Comparison of ENCODE assay signal across 13 mouse cellular contexts in genomic region chr6:17077720-17078119, GRCm38 (mm10). TPM values are rescaled to one million over a fixed set of nuclear protein-coding genes. Genes with fewer than 3 reads are reported as not detected.
DNase-seq lines count a peak whose midpoint lies in the region; ATAC-seq lines count a peak whose summit lies in the region.
"Had no signal": no experiment of that assay in that cellular context is flagged by ENCODE, and none has a peak within 500 bp of the region (broad histone marks: within the 10 kb centered on the region; RNA-seq: fewer than 3 reads in every experiment).

No protein-coding gene starts in this region.

- H3K27me3 ChIP-seq in hindbrain, embryonic 10.5 days (ENCODE audit: insufficient read depth, poor library complexity, severe bottlenecking) = peaks cover 25% of the 10 kb centered on the region
- H3K27me3 ChIP-seq in hindbrain, embryonic 11.5 days (ENCODE audit: control insufficient read depth, insufficient read depth, low read length) = no peaks in the 10 kb centered on the region
- H3K27me3 ChIP-seq in intestine, embryonic 15.5 days (replicated peaks) = no peaks in the 10 kb centered on the region
- H3K27me3 ChIP-seq: embryonic facial prominence, embryonic 15.5 days; liver, embryonic 13.5 days had no signal

- no peak overlapping the region for H3K4me3 ChIP-seq in hindbrain, embryonic 10.5 days
- H3K4me3 ChIP-seq in hindbrain, embryonic 11.5 days (ENCODE audit: low read depth, low read length) = no peak overlapping the region
- no peak overlapping the region for H3K4me3 ChIP-seq in intestine, embryonic 15.5 days (replicated peaks)
- H3K4me3 ChIP-seq: embryonic facial prominence, embryonic 15.5 days; liver, embryonic 13.5 days had no signal

- WGBS in hindbrain, embryonic 10.5 days = 5% methylated on average over 3 of the region's 3 CpGs
- WGBS in hindbrain, embryonic 11.5 days = 4% methylated on average over 3 of the region's 3 CpGs
- 52% methylated on average over 3 of the region's 3 CpGs for WGBS in intestine, embryonic 15.5 days

- DNase-seq in hindbrain, embryonic 10.5 days (ENCODE audit: low spot score) = peak; percentile 43
- DNase-seq in hindbrain, embryonic 11.5 days (ENCODE audit: low spot score) = no peak
- DNase-seq in urinary bladder, postnatal 14 days (ENCODE audit: low spot score) = peak; percentile 26
- DNase-seq in urinary bladder, postnatal 10 days (ENCODE audit: low spot score) = no peak
- DNase-seq in kidney, postnatal 25 days = peak; percentile 51 to 62
- no peak for DNase-seq in ovary, postnatal 14 days (ENCODE audit: low spot score)
- DNase-seq in adrenal gland, postnatal 36 days = no peak
- DNase-seq: gastrocnemius, postnatal 14 days; heart, postnatal 10 days; liver, embryonic 13.5 days; right cerebral cortex, postnatal 14 days had no signal

- peaks cover 19% of the 10 kb centered on the region for H3K4me1 ChIP-seq in hindbrain, embryonic 10.5 days (replicated peaks)
- H3K4me1 ChIP-seq in hindbrain, embryonic 11.5 days (replicated peaks; ENCODE audit: control insufficient read depth, insufficient read depth, low read length) = peaks cover 3% of the 10 kb centered on the region
- peaks cover 17% of the 10 kb centered on the region for H3K4me1 ChIP-seq in intestine, embryonic 15.5 days (replicated peaks)
- H3K4me1 ChIP-seq: liver, embryonic 13.5 days had no signal

- no peak overlapping the region for H3K9ac ChIP-seq in hindbrain, embryonic 11.5 days (ENCODE audit: low read depth, low read length)
- H3K9ac ChIP-seq in intestine, embryonic 15.5 days = no peak overlapping the region
- H3K9ac ChIP-seq: embryonic facial prominence, embryonic 15.5 days; liver, embryonic 13.5 days had no signal

- no peak overlapping the region for H3K27ac ChIP-seq in hindbrain, embryonic 10.5 days
- H3K27ac ChIP-seq in hindbrain, embryonic 11.5 days (ENCODE audit: low read depth, low read length) = no peak overlapping the region
- no peak overlapping the region for H3K27ac ChIP-seq in intestine, embryonic 15.5 days
- H3K27ac ChIP-seq: embryonic facial prominence, embryonic 15.5 days; liver, embryonic 13.5 days had no signal

- no peak overlapping the region for H3K4me2 ChIP-seq in hindbrain, embryonic 11.5 days (replicated peaks; ENCODE audit: low read depth, low read length)
- no peak overlapping the region for H3K4me2 ChIP-seq in intestine, embryonic 15.5 days (replicated peaks)
- H3K4me2 ChIP-seq: embryonic facial prominence, embryonic 15.5 days; liver, embryonic 13.5 days had no signal

- ATAC-seq in hindbrain, embryonic 11.5 days (ENCODE audit: low FRiP score) = no peak
- no peak for ATAC-seq in intestine, embryonic 15.5 days

- no peaks in the 10 kb centered on the region for H3K9me3 ChIP-seq in hindbrain, embryonic 10.5 days
- no peaks in the 10 kb centered on the region for H3K9me3 ChIP-seq in hindbrain, embryonic 11.5 days (ENCODE audit: control insufficient read depth, low read length)
- no peaks in the 10 kb centered on the region for H3K9me3 ChIP-seq in intestine, embryonic 15.5 days
- H3K9me3 ChIP-seq: embryonic facial prominence, embryonic 15.5 days; liver, embryonic 13.5 days had no signal

- H3K36me3 ChIP-seq in hindbrain, embryonic 10.5 days = no peaks in the 10 kb centered on the region
- H3K36me3 ChIP-seq in hindbrain, embryonic 11.5 days (ENCODE audit: control insufficient read depth, insufficient read depth, low read length) = no peaks in the 10 kb centered on the region
- H3K36me3 ChIP-seq in intestine, embryonic 15.5 days = no peaks in the 10 kb centered on the region
- H3K36me3 ChIP-seq: embryonic facial prominence, embryonic 15.5 days; liver, embryonic 13.5 days had no signal

RNA-seq across cellular contexts. Expression of gene Tes, which starts 12.8 kb away (rescaled TPM):
- 40.3 and 44.2 TPM in 2 replicates for polyA plus RNA-seq in hindbrain, embryonic 10.5 days (2016; fragmentation: Nextera tagmentation; extraction: Ambion mirVana)
- 65.2 and 65.5 TPM in 2 replicates for polyA plus RNA-seq in hindbrain, embryonic 11.5 days (2014; fragmentation: Nextera tagmentation; extraction: Ambion mirVana)
- polyA plus RNA-seq in intestine, embryonic 15.5 days (2015; fragmentation: Nextera tagmentation; extraction: Ambion mirVana) = 94.3 and 98.5 TPM in 2 replicates
- total RNA-seq in adrenal gland, postnatal 36 days (2021) = 10 to 100 TPM in 1 of 2 experiments, 1 to 10 TPM in 1; 8.7 to 12.3 TPM

Comparison
In these comparisons a context has a peak if more than half of its experiments do, and no peak if none do; other contexts are left out.
1. DNase-seq: peak in hindbrain, embryonic 10.5 days (single experiment), urinary bladder, postnatal 14 days (single experiment) and kidney, postnatal 25 days (2 of 2); none in hindbrain, embryonic 11.5 days (single experiment), urinary bladder, postnatal 10 days (single experiment), ovary, postnatal 14 days (single experiment) and adrenal gland, postnatal 36 days (0 of 2).